Mouse (Mus musculus): ENCODE measurements around the gene Irs1.

Gene Irs1

DNA sequence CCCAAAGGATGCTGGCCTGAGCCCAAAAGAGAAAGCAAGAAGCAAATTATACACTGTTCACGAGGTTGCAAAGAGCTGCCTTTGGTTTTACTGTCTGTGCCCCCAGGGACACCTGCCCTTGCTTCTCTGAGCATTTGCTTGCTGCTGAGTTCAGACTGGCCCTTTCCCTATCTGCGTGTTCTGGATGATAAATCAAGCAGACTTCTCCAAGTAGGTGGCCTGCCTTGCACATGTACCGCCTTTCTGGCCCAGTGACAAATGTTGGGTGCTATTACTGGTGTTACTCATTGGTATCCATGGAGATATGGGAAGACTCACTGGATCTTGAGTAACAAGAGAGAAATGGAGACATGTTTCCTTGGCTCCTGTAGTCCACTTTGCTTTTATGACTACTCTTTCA, 101.7 kb downstream of the Irs1 start:
- ATAC-seq (ENCODE audit: insufficient number of reproducible peaks, low FRiP score, low TSS enrichment) = no peak

DNA sequence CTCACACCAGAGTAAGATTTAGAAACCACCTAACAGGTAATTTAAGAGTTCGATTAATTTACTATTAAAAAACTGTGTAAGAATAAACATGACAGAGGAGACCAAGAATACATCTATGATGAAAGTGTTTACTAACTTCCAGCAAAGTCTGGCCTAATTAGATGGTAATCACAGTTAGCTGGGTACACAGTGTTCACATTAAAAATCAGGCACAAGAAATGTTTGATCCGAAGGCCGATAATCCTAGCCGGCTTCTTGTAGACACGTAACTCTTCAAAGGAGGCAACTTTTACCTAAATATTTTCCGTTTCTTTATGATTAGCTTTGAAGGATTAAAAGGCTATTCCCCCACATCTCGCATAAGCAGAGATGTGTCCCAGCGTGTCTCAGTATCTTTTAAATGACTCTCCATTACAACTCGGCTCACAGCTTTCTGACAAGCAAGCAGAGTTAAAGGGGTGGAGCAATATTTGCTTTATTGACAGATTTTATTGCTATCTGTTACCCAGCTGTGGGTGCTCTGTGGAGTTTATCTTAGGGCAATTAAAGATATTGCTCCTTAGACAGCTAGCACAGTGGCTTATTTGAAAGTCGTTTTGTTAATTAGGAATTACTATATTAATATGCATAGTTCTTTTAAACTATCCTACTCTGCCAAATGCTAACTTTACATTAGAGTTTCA, 102.5 kb downstream of the Irs1 start:
- no peak for ATAC-seq (ENCODE audit: insufficient number of reproducible peaks, low FRiP score, low TSS enrichment)

DNA sequence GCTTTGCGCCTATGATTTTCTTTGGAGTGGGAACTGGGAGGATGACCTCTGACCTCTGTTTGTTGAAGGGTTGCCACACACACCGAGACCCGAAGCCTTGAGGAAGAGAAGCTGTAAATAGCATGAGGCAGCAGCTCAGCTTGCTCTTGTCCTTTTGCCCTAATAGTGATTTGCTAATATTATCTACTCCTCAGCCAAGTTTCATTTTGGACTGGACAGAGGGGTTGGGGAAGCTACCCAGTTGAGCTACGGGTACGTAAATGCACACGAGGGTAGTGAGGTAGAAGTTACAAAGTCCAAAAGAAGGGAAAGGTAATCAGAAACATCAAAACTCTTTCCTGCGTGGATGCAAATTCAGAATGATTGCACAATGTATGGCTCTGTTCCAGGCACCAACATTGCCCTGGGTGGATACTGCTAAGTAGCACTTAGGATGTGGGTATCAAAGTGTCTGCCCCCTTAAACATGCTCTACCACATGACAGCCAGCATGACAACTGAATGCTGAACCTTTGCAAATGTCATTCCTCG, 107.2 kb downstream of the Irs1 start:
- no peak for ATAC-seq (ENCODE audit: insufficient number of reproducible peaks, low FRiP score, low TSS enrichment)
